Mouse (Mus musculus) G1E (cell line): ENCODE results near the gene Apol8.

Experiments used
- CTCF ChIP-seq: IDR thresholded peaks from 2 replicates; pipeline ENCODE4 v1.5.1; 2012; ENCODE audit warnings: low read depth, low read length, inconsistent platforms, mixed read lengths
- TAL1 ChIP-seq: conservative IDR thresholded peaks from 2 replicates; pipeline ENCODE4 v1.6.1; 2012; ENCODE audit warnings: low read depth, low read length, inconsistent platforms, mixed read lengths

GRCm38 (mm10) chr15:77756848-77757247 lies at the start of gene Apol8:
- TF ChIP-seq CTCF (peak; percentile 96), TAL1 (no peak)
